Mouse (Mus musculus) gastrocnemius, postnatal 25 days (tissue): ENCODE results near the gene Ptpn14. TPM values are rescaled to one million over a fixed set of nuclear protein-coding genes. Genes with fewer than 3 reads are reported as not detected.

Experiments
- DNase-seq: peaks from one replicate; pipeline ENCODE4 v3.0.0; 2022
- total RNA-seq, 2 experiments: library from RNA; stranded (reverse); gene quantifications; 1 replicate in 1 of 2; 2 replicates in 1 of 2; pipeline ENCODE4 v1.2.3; 2021

Gene Ptpn14
- total RNA-seq, 2 experiments from 2014 or later: 10.7 to 13.9 TPM

DNA sequence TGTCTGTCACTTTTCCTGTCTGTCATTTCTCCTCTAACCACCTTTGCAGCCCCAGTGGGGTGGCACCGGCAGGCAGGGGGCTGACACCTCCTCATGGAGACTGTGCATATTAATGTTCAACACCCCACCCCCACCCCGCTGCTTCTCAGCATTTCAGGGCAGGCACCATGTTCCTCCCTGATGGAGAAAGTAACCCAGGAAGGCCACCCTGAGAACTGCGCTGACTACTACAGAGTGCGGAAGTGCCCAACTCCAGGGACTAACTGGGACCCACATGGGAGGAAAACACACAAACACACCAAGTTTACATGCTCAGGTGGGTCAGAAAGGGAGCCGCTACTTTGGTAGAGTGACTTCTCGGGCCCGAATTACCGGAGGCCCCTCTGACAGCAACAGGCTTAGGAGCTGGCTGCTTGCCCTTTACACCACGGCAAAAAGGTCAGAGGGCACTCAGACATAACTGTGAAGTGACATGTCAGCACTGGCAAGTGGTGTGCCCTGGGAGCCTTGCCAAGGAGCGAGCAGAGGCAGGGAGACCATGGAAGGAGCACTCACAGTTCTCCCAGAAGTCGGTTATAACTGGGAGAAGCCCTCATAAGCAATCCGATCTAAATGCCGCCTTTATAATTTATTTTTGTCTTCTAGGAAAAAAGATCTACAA lies 182.7 kb downstream of the Ptpn14 start:
- DNase-seq: peak; percentile 79

DNA sequence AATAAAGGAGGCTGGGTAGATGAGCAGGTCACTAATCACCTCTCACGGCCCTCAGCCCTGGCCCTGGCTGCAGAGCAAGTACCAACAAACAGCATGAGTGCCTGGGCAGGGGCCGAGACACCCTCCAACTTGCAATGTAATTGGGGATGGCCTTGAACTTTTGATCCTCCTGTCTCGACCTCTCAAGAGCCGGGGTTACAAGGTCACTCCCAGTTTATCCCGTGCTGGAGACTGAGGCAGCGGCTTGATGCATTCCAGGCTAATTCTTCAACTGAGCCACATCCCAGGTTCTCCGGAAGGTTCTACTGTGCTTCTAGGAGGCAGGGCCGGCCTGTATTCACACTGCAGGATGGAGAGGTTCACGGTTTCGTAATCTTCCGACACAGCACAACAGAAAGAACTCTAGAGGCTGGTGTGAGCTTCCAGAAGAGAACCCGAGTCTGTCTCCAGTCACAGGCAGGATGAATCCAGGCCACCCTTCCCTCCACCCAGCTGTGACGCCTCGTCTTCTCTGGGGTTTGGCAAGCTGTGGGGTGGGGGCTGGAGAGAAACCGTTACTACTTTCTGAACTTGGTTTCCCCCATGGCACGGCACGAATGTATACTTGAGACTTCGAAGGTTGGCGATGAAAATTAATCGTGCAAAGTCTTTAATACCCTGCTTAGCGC lies 185.2 kb downstream of the Ptpn14 start:
- DNase-seq: peak; percentile 49

DNA sequence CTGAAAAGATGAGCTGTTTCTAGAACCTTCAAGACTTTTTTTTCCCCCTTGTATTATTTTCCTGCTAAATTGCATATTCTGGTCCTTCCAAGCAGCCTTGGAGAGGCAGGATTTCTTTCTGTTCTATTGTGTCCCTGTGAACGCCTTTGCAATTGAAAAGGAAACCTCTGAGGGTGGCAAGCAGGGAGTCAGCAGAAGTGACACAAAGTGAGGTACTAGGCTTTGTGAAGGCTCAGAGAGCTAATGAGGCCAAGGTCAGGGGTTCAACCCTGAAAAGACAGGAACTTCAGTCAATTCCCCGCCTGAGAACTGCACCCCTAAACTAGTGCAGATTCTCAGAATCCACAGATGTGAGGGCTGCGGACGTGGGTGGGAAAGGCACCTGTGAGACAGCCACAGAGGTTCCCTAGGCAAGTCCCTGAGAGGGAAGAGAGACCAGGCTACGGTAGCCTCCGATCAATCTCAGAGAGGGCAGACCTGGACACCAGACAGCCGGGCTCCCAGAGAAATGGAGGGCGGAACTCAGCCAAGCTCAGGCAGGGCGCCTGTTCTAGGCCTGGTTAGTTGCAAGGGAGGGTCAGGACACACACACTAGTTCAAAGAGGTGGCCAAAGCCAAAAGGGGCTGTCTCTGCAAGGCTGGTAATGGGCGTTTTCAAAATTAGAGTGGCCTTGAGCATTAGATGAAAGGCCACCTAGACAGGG lies 188.5 kb downstream of the Ptpn14 start:
- no peak for DNase-seq

DNA sequence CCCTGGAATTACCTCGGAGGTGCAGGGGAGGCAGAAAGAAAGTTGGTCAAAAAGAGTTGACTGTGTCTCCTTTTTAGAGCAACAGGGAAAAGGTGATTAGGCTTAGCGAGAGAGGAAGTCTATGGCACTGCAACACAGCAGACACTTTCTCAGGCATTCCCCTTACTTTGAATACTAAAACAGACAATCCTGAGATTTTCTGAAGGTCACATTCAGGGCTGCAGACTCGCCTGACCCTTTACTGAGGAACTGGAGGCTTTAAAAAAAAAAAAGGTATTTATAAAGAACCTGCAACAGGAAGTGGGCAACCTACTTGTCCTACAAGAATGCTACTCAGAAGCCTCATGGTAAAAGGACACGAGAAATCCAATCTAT lies 189.0 kb downstream of the Ptpn14 start:
- no peak for DNase-seq

DNA sequence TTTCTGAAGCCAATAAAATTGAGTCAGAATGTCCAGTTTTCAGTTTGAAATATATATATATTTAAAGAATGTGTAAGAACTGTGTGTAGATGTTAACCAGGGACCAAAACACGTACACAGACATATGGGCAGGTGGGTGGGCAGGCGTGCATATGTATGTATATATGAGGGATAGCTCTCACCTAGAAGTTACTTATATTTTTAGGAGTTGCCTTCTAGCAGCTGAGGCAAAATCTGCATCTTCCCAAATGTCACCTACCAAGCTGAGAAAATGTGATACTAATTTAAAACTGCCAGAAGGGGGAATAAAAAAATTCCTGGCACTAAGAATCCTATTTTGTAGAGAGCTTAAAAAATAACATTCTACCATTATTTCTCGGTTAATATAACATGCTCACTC lies 191.7 kb downstream of the Ptpn14 start:
- no peak for DNase-seq

DNA sequence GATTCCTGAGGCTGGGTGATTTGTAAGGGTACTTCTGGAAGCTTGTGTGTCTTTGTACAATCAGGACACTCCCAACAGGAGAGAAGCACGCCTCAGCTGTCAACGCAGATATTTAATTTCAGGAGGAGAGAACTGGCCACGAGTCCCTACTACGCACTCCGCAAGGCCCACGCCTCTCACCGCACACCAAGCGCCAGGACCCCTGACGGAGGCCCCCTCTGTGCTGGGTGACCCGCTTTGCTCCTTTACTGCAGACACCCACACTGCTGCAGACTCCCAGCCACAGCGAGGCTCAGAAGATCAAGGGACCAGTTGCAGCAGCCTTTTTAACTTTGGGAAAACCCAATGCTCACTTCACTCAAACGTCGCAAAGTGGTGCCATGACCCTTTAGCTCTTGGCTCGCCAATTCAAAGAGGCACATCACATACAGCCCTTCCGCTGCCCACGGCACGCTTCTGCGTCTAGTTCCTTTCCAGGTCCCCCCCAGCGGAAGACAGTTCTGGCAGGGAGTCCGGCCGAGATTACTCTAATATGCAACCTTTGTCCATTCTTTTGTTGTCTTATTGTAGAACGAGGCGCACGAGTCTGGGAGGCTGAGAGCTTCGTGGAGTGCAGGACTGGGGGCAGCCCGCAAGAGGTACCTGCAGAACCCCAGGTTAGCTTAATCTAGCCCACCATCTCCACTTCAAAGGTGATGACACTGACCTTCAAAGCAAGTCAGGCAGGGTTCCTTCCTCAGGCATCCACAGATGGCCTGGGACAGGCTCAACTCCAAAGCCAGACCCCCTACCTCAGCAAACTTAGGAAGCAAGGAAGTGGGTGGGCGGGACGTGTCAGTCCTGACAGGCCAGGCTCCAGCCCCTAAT lies 192.9 kb downstream of the Ptpn14 start:
- DNase-seq: no peak

DNA sequence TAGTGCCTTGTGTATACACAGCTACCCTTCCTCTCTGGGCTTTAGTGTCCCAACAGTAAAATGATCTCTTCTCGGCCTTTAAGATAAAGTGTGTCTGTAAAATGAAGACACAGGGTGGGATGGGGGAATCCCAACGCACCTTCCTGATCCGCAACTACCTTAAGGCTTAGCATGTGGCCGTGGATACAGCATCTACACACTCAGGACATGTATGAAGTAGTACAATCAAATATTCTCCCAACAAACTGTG lies 193.4 kb downstream of the Ptpn14 start:
- no peak for DNase-seq

DNA sequence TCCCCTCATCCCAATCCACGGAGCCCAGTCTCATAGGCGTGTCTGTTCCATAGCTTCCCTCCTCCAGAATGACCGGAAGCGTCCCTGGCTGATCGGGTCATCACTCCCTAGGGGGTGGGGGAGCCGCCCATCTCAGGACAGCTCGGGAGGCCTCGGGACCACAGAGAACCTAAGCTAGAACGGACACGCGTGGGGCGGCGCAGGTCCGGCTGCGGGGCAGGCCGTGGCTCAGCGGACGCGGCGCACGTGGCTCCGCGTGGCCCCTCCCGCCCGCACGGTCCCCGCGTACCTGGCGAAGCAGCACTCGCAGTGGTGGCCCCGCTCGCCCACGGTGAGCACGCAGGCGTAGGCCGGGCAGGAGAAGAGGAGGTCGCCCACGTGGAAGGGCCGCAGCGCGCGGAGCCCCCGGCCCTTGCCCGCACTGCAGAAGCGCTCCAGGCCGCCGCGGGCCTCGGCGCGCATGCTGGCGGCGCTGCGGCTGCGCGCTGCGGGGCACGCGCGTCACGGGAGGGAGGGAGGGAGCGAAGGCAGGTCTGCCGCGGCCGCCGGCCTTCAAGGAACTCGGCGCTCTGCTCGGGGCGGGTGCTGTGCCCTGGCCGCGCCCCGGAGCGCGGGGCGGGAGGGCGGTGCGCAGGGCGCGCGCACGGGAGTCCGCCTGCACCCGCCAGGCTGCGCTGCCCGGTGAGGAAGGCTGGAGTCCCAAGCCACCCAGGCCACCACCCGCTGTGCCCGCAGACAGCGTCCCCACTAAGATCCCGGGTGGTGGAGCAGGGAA lies 193.9 kb downstream of the Ptpn14 start, which contains the start of gene Smyd2:
Gene Smyd2, minus strand, starts transcription at position 546 of the 775 bp plus-strand sequence.
- peak; percentile 83 for DNase-seq

DNA sequence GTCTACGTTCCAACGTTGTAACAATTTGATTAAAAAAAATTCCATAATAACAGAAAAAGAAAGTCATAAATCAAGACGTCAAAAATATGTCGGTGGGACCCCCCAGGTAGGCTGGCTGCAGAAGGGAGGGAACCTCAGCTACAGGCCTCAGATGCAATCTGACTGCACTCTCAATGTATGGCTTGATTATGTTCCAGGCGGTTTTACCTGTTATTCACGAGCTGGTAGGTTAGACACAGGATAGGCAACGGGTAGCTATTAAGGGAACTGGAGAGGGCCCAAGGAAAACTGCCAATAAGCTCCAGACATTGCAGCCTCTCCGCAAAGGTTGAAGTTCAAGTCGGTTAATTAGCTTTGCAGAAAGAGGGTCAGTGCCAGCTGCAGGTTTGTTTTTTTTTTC lies 194.7 kb downstream of the Ptpn14 start:
- peak; percentile 48 for DNase-seq

DNA sequence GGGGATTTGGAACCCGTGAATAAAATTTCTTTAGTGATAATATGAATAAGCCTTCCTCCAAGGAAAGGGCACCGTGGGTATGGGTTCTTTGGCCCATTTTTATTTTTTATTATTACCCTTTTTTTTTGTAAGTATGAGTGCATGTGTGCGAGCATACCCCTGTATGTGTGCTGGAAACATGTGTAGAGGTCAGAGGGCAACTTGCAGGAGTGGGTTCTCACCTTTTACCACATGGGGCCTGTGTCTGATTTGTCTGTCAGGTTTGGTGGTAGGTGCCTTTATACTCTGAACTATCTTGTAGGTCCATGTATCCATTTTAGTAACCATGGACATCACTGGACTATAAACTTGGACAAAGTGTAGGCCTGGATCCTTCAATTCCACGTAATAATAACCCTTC lies 195.1 kb downstream of the Ptpn14 start:
- no peak for DNase-seq

DNA sequence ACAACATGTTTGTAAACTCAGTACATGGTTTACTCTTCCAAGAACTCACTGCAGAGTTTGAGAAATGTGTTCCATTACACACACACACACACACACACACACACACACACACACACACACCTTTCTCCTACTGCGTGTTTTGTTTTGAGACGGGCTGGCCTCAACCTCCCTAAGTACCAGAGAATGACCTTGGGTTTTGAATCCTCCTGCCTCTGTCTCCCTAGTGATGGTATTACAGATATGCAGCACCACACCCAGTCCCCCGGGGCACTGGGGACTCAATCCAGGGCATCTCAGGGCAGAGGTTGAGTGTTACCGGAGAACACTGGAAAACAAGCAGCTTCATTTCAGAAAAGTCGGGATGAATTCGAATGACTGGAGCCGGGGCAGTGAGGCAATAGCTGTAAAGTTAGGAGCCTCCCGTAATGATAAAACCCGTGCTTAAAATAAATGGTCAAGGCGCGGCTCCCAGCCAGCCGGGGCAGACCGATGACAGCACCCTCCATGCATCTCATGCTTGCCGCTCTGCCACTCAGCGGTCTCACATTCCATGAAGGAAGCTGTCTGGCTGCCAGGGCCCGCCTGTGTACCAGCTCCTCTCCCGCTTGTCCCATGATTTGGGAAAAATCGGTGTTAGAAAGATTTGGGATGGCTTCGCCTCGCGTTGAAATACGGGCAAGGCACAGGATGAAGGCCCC lies 196.0 kb downstream of the Ptpn14 start:
- peak; percentile 83 for DNase-seq

DNA sequence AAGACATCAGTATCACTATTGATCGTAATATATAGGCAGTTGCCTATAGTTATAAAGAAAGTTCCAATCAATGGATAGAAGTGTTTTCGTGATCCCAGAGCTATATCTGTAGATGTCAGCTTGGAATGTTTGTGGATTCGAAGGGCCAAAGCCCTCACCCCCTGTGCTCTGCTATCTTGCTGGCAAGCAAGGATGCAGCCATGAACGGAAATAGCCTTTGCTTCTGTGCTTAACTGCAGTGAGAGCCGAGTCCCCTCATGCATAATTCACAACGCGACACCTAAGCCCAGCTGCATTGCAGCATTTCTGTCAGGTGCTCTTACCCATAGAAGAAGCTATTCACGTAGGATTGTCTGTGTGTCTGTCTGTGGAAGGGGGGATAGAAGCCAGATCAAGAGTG lies 198.2 kb downstream of the Ptpn14 start:
- DNase-seq: no peak

Other genes with a start within 250 kb of the Ptpn14 start
- gene Cenpf, start 40.2 kb upstream of the Ptpn14 start, total RNA-seq: 1 to 10 TPM; 1.0 to 1.1 TPM
- 100 to 1,000 TPM; 124 to 197 TPM for gene Smyd2, start 194.1 kb downstream of the Ptpn14 start, total RNA-seq